Mouse (Mus musculus): ENCODE measurements around the gene Atat1.

DNA sequence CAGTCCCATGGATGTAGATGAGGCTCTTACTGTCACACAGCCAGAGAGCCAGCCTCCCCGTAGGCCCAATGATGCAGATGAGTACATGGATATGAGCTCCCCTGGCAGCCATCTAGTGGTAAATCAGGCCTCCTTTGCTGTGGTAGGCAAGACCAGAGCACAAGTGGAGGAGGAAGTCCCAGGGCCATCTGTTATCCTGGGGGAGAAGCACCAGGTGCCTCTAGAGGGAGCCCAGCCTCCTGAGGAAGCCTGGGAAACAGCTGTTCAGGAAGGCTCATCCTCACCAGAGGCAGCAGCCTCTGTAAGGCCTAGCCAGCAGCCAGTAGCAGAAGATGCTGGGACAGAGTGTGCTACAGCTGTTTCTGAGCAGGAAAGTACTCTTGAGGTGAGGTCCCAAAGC lies 61.8 kb downstream of the Atat1 start:
- TF ChIP-seq CTCF (IDR thresholded peaks at IDR 0.05; ENCODE audit: insufficient read depth, low read depth, low read length) (no peak), POLR2A (IDR thresholded peaks at IDR 0.05; ENCODE audit: insufficient read depth, low read depth, low read length) (no peak)

Data from olfactory bulb, adult 2 months (tissue).